Mouse (Mus musculus): ENCODE measurements at regions not wholly inside any gene's neighbourhood (a gene's known extent, or its start where the extent isn't known, plus 50 kb on each side); places are given as distances from the start of the nearest gene placed in this dataset.

GRCm38 (mm10) chr6:58752496-58752895 is 78.8 kb upstream of the Herc3 start:
- no peak for DNase-seq (ENCODE audit: low read depth, low spot score)

- no peak for DNase-seq (ENCODE audit: low read depth, low spot score)
These were observed 74.8 kb upstream of the Herc3 start for GRCm38 (mm10) chr6:58756309-58757015.

- DNase-seq (ENCODE audit: low read depth, low spot score), result no peak
These were observed 73.9 kb upstream of the Herc3 start for GRCm38 (mm10) chr6:58757339-58757738.

GRCm38 (mm10) chr6:58770654-58771218 is 60.5 kb upstream of the Herc3 start:
- DNase-seq (ENCODE audit: low read depth, low spot score), result peak; percentile 52

- DNase-seq (ENCODE audit: low read depth, low spot score), result peak; percentile 23
These were observed 59.3 kb upstream of the Herc3 start for GRCm38 (mm10) chr6:58772014-58772413.
